Mouse (Mus musculus) sigmoid colon, adult 10 weeks (tissue): ENCODE measurements around the gene Krt88. TPM values are rescaled to one million over a fixed set of nuclear protein-coding genes. Genes with fewer than 3 reads are reported as not detected.

Experiments
- polyA plus RNA-seq: library from polyadenylated mRNA; stranded (reverse); fragments of 350-450 nt; fragmentation: Illumina TruSeq; extraction: RNeasy Lipid Tissue Mini Kit (QIAGEN cat#74804); gene quantifications from one replicate; pipeline ENCODE4 v1.2.3, GENCODE M21; 2014; ENCODE audit warnings: low read depth, low replicate concordance

Krt88 gene
- not detected for polyA plus RNA-seq

GRCm38 (mm10) chr15:101447444-101447843 is at the start of gene Krt88:
Gene Krt88, plus strand, starts transcription at chr15:101447744.

GRCm38 (mm10) chr15:101410775-101411174 is 36.8 kb upstream of the Krt88 start, which contains the start of gene Krt7:
Gene Krt7, plus strand, starts transcription at chr15:101411043.

DNA sequence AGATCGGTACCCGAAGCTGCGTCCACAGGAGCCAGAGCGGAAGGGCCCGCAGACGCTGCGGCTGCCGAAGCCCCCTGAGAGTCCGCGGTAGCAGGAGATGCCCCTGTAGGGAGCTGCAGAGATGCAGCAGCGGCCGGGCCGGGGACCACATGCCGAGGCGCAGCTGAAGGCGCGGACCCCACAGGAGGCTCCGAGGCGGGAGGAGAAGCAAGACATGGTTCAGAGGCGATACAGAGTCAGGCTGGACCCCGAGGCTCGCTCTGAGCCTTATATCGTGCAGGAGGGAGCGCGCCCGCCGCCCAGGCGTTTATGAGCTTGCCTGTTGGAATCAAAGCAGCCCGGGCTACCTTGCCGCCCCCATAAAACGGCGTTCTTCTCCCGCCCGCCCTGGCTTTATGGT is 9.0 kb upstream of the Krt88 start, which contains the start of gene Krt87:
Gene Krt87 (minus strand): TSS at position 250 of the 400 bp plus-strand sequence.

GRCm38 (mm10) chr15:101463651-101464050 is 16.1 kb downstream of the Krt88 start, which contains the start of gene Krt81:
Gene Krt81, minus strand, starts transcription at chr15:101463751.

GRCm38 (mm10) chr15:101472952-101473528 is 25.5 kb downstream of the Krt88 start, which contains the start of gene Krt86:
Gene Krt86, plus strand, starts transcription at chr15:101473478.

DNA sequence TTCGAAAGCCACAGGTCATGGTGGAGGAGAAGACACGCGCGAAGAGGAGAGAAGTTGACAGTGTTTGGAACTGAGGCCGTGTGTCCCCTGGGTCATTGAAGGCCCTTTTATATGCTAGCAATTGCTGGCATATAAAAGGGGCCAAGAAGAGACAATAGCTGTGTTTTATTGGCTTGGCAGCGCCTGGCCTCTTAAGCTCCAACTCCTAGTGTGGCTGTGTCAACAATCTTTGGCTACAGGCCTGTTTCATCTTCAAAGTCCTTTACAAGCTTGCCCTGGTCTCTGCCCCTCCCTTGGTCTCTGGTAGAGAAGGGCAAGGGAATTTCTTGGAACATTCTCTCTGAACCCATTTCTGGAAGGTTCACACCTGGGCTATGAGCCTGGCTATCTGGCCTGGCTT is 43.9 kb downstream of the Krt88 start, which contains the start of gene Krt83:
Gene Krt83 (minus strand): TSS at position 82 of the 400 bp plus-strand sequence.

Other genes with a start within 250 kb of the Krt88 start
- not detected for gene Grasp, start 223.6 kb upstream of the Krt88 start, polyA plus RNA-seq
- 5.3 TPM for gene Nr4a1, start 193.5 kb upstream of the Krt88 start, polyA plus RNA-seq
- gene Atg101, start 163.5 kb upstream of the Krt88 start, polyA plus RNA-seq, result not detected
- not detected for gene 6030408B16Rik, start 154.5 kb upstream of the Krt88 start, polyA plus RNA-seq
- not detected for gene Krt80, start 77.6 kb upstream of the Krt88 start, polyA plus RNA-seq
- 5.0 TPM for gene Krt7, start 36.7 kb upstream of the Krt88 start, polyA plus RNA-seq
- gene Krt87, start 8.9 kb upstream of the Krt88 start, polyA plus RNA-seq, result 0.50 TPM
- not detected for gene Krt81, start 16.0 kb downstream of the Krt88 start, polyA plus RNA-seq
- gene Krt86, start 25.7 kb downstream of the Krt88 start, polyA plus RNA-seq, result not detected
- gene Krt83, start 43.8 kb downstream of the Krt88 start, polyA plus RNA-seq, result not detected
- not detected for gene Gm49425, start 69.5 kb downstream of the Krt88 start, polyA plus RNA-seq
- gene Krt84, start 85.1 kb downstream of the Krt88 start, polyA plus RNA-seq, result not detected
- gene Krt82, start 102.9 kb downstream of the Krt88 start, polyA plus RNA-seq, result not detected
- gene Krt90, start 115.2 kb downstream of the Krt88 start, polyA plus RNA-seq, result not detected
- gene Krt75, start 126.2 kb downstream of the Krt88 start, polyA plus RNA-seq, result not detected
- gene Gm5414, start 180.4 kb downstream of the Krt88 start, polyA plus RNA-seq, result not detected
- not detected for gene Gm5478, start 199.6 kb downstream of the Krt88 start, polyA plus RNA-seq
- not detected for gene Krt6b, start 232.5 kb downstream of the Krt88 start, polyA plus RNA-seq
- gene Krt6a, start 246.6 kb downstream of the Krt88 start, polyA plus RNA-seq, result not detected